Mouse (Mus musculus) liver, embryonic 14.5 days (tissue): ENCODE measurements around the gene Hapln3.

Experiments
- CTCF ChIP-seq: IDR thresholded peaks from 2 replicates; pipeline ENCODE4 v1.5.1; 2016; ENCODE audit warnings: antibody characterized with exemption, low read depth, control low read depth
- EP300 ChIP-seq: IDR thresholded peaks from 2 replicates; pipeline ENCODE4 v1.6.1; 2016; ENCODE audit warnings: antibody characterized with exemption, low read depth

GRCm38 (mm10) chr7:79089111-79089510 lies 41.7 kb downstream of the Hapln3 start:
- TF ChIP-seq EP300: no peak
- peak; percentile 60 for TF ChIP-seq CTCF
